Mouse (Mus musculus) retina, postnatal 1 day (tissue): ENCODE results near the gene Ckap5.
A peak's percentile ranks its signal among the peaks of the same experiment; 100 is the strongest.

Source experiments
- DNase-seq: peaks from one replicate; pipeline ENCODE4 v3.0.0-alpha.2; 2012

Gene Ckap5

GRCm38 (mm10) chr2:91628171-91628570 is 101.6 kb downstream of the Ckap5 start:
- DNase-seq: no peak

GRCm38 (mm10) chr2:91629682-91630081 is 103.1 kb downstream of the Ckap5 start:
- no peak for DNase-seq

- DNase-seq: no peak
These were observed 103.8 kb downstream of the Ckap5 start for GRCm38 (mm10) chr2:91630384-91630783.

- no peak for DNase-seq
These were observed 105.3 kb downstream of the Ckap5 start for GRCm38 (mm10) chr2:91631826-91632225.

- no peak for DNase-seq
These were observed 105.8 kb downstream of the Ckap5 start for GRCm38 (mm10) chr2:91632316-91632715.

GRCm38 (mm10) chr2:91633334-91633977 is 106.9 kb downstream of the Ckap5 start:
- DNase-seq: no peak

- no peak for DNase-seq
These were observed 108.3 kb downstream of the Ckap5 start for GRCm38 (mm10) chr2:91634841-91635240.

- DNase-seq: no peak
These were observed 108.9 kb downstream of the Ckap5 start for GRCm38 (mm10) chr2:91635486-91635885.

- DNase-seq: no peak
These were observed 109.7 kb downstream of the Ckap5 start, which contains the start of gene F2 for GRCm38 (mm10) chr2:91636229-91636628. Gene F2, minus strand, starts transcription at chr2:91636414.

GRCm38 (mm10) chr2:91636727-91637338 is 110.3 kb downstream of the Ckap5 start:
- DNase-seq: no peak

GRCm38 (mm10) chr2:91638931-91639330 is 112.4 kb downstream of the Ckap5 start:
- no peak for DNase-seq

- no peak for DNase-seq
These were observed 116.4 kb downstream of the Ckap5 start for GRCm38 (mm10) chr2:91642825-91643415.

- no peak for DNase-seq
These were observed 117.5 kb downstream of the Ckap5 start for GRCm38 (mm10) chr2:91644021-91644420.

GRCm38 (mm10) chr2:91645354-91645753 is 118.8 kb downstream of the Ckap5 start:
- no peak for DNase-seq

GRCm38 (mm10) chr2:91645811-91646210 is 119.2 kb downstream of the Ckap5 start:
- no peak for DNase-seq

- peak; percentile 73 for DNase-seq
These were observed 120.2 kb downstream of the Ckap5 start for GRCm38 (mm10) chr2:91646733-91647132.

- no peak for DNase-seq
These were observed 122.6 kb downstream of the Ckap5 start for GRCm38 (mm10) chr2:91649152-91649551.

- peak; percentile 99 for DNase-seq
These were observed 123.2 kb downstream of the Ckap5 start, which contains the start of the genes Zfp408 and Arhgap1 for GRCm38 (mm10) chr2:91649553-91650359. Gene Zfp408, minus strand, starts transcription at chr2:91649791. Gene Arhgap1, plus strand, starts transcription at chr2:91649860.

- DNase-seq: no peak
These were observed 123.9 kb downstream of the Ckap5 start for GRCm38 (mm10) chr2:91650360-91650995.

- no peak for DNase-seq
These were observed 125.1 kb downstream of the Ckap5 start for GRCm38 (mm10) chr2:91651458-91652258.

- DNase-seq: peak; percentile 27
These were observed 126.3 kb downstream of the Ckap5 start for GRCm38 (mm10) chr2:91652863-91653262.

GRCm38 (mm10) chr2:91655388-91655787 is 128.8 kb downstream of the Ckap5 start:
- DNase-seq: no peak
